Mouse (Mus musculus): Measurements from ENCODE around the gene B4gat1. TPM values are rescaled to one million over a fixed set of nuclear protein-coding genes. Genes with fewer than 3 reads are reported as not detected.

The B4gat1 gene
- polyA plus RNA-seq, 1 experiment from 2014 or later: 50.0 TPM

DNA sequence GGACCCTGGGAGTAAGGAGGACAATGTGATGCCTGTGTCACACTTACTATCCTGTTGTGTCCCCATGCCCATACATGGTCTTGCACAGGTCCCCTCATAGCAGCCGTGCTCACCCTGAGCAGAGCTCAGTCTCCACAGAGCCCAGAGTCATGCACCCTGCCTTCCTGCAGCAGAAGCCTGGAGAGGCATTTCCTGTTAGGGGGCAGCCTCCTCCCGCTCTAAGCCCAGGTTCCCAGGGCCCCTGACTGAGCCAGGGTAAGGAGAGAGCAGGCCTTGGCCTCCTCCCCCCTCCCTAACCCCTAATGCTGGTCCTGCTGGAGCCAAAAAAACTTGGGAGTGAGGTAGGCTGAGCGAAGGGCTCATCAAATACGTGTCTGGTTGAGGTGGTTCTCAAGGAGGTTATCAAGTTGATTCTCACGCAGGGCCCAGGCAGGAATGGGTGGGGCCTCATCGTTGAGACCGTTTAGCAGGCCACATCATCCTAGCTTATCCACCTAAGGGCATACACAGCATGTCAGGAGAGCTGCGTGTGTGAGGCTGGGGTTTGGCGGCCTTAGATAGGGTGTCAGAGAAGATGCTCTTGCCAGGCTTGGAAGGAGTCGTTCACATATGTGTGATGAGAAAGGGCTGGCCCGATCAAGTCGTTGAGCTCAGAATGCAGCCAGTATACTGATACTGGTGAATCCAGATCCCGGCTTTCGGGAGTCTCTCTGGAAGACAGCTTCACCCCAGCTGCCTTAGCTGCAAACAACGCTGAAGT, 28.6 kb downstream of the B4gat1 start:
- 9% methylated on average over 15 of the region's 15 CpGs for WGBS
- H3K27me3 ChIP-seq (replicated peaks): peaks cover 48% of the 10 kb centered on the region
- no peak for ATAC-seq (ENCODE audit: low FRiP score, low read depth)
- no peaks in the 10 kb centered on the region for H3K36me3 ChIP-seq
- no peaks in the 10 kb centered on the region for H3K9me3 ChIP-seq
- peak overlapping the region; percentile 45 for H3K4me3 ChIP-seq
- H3K27ac ChIP-seq: no peak overlapping the region
- peaks cover 52% of the 10 kb centered on the region for H3K4me1 ChIP-seq
- H3K9ac ChIP-seq: peak overlapping the region; percentile 77
- peak overlapping the region; percentile 86 for H3K4me2 ChIP-seq (replicated peaks)

DNA sequence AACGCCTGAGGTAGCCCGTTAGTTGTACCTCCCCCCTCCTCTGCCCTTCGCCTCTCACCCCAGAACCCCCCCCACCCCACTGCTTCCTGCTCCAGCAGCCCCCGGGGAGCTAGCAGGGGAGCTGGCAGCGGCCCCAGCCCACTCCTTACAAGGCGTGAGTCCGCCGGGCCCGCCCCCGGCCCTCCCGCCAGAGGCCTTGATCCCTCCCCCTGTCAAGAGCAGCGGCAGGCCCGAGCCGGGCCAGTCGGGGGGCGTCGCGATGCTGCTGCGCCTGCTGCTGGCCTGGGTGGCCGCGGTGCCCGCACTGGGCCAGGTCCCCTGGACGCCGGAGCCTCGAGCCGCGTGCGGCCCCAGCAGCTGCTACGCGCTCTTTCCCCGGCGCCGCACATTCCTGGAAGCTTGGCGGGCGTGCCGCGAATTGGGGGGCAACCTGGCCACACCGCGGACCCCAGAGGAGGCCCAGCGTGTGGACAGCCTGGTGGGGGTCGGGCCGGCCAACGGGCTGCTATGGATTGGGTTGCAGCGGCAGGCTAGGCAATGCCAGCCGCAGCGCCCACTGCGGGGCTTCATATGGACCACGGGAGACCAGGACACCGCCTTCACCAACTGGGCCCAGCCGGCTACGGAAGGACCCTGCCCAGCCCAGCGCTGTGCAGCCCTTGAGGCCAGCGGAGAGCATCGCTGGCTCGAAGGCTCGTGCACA, 29.4 kb downstream of the B4gat1 start, which contains the start of gene Cd248:
TSS of gene Cd248 (plus strand) at position 212 of the 703 bp plus-strand sequence.
- under 1% methylated on average over 55 of the region's 56 CpGs for WGBS
- ATAC-seq (ENCODE audit: low FRiP score, low read depth): no peak
- H3K27ac ChIP-seq: no peak within 1 kb of the TSS
- H3K27me3 ChIP-seq (replicated peaks): peaks cover 48% of the 10 kb centered on the region
- peak within 1 kb of the TSS; percentile 45 for H3K4me3 ChIP-seq
- peaks cover 57% of the 10 kb centered on the region for H3K4me1 ChIP-seq
- H3K4me2 ChIP-seq (replicated peaks): peak within 1 kb of the TSS; percentile 86
- no peaks in the 10 kb centered on the region for H3K9me3 ChIP-seq
- no peaks in the 10 kb centered on the region for H3K36me3 ChIP-seq
- H3K9ac ChIP-seq: peak within 1 kb of the TSS; percentile 77

DNA sequence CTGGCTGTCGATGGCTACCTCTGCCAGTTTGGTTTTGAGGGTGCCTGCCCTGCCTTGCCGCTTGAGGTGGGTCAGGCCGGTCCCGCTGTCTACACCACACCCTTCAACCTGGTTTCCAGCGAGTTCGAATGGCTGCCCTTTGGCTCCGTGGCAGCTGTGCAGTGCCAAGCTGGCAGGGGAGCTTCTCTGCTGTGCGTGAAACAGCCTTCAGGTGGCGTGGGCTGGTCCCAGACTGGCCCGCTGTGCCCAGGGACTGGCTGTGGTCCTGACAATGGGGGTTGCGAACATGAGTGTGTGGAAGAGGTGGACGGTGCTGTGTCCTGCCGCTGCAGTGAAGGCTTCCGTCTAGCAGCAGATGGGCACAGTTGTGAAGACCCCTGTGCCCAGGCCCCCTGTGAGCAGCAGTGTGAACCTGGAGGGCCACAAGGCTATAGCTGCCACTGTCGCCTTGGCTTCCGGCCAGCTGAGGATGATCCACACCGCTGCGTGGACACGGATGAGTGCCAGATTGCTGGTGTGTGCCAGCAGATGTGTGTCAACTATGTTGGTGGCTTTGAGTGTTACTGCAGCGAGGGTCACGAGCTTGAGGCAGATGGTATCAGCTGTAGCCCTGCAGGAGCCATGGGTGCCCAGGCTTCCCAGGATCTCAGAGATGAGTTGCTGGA, 30.1 kb downstream of the B4gat1 start:
- no peaks in the 10 kb centered on the region for H3K36me3 ChIP-seq
- peak overlapping the region; percentile 77 for H3K9ac ChIP-seq
- H3K4me1 ChIP-seq: peaks cover 57% of the 10 kb centered on the region
- 35% methylated on average over 21 of the region's 21 CpGs for WGBS
- H3K9me3 ChIP-seq: no peaks in the 10 kb centered on the region
- peaks cover 49% of the 10 kb centered on the region for H3K27me3 ChIP-seq (replicated peaks)
- no peak overlapping the region for H3K27ac ChIP-seq
- H3K4me2 ChIP-seq (replicated peaks): peak overlapping the region; percentile 86
- peak overlapping the region; percentile 45 for H3K4me3 ChIP-seq
- no peak for ATAC-seq (ENCODE audit: low FRiP score, low read depth)

DNA sequence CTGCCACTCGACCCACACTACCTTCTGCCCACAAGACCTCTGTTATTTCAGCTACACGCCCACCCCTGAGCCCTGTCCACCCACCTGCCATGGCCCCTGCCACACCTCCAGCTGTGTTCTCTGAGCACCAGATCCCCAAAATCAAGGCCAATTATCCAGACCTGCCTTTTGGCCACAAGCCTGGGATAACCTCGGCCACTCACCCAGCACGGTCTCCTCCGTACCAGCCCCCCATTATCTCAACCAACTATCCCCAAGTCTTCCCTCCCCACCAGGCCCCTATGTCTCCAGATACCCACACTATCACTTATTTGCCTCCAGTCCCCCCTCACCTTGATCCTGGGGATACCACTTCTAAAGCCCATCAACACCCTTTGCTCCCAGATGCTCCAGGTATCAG, 30.9 kb downstream of the B4gat1 start:
- peak overlapping the region; percentile 86 for H3K4me2 ChIP-seq (replicated peaks)

DNA sequence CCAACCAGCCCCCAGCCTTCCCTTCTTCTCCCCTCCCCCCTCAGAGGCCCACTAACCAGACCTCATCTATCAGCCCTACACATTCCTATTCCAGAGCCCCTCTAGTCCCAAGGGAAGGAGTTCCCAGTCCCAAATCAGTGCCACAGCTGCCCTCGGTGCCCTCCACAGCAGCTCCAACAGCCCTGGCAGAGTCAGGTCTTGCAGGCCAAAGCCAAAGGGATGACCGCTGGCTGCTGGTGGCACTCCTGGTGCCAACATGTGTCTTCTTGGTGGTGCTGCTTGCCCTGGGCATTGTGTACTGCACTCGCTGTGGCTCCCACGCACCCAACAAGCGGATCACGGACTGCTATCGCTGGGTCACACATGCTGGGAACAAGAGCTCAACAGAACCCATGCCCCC, 31.4 kb downstream of the B4gat1 start:
- peaks cover 55% of the 10 kb centered on the region for H3K4me1 ChIP-seq
- 81% methylated on average over 7 of the region's 7 CpGs for WGBS
- H3K4me3 ChIP-seq: peak overlapping the region; percentile 9; the same call in 1 of the 2 replicates
- H3K9me3 ChIP-seq: no peaks in the 10 kb centered on the region
- no peaks in the 10 kb centered on the region for H3K36me3 ChIP-seq
- H3K27me3 ChIP-seq (replicated peaks): peaks cover 57% of the 10 kb centered on the region
- no peak for ATAC-seq (ENCODE audit: low FRiP score, low read depth)
- peak overlapping the region; percentile 86 for H3K4me2 ChIP-seq (replicated peaks)
- H3K27ac ChIP-seq: no peak overlapping the region
- H3K9ac ChIP-seq: 0 out of 2 replicates have a peak overlapping the region, but pooled peaks have one; percentile 13

More for the DNA sequence above, 30.9 kb downstream of the B4gat1 start:
- no peaks in the 10 kb centered on the region for H3K36me3 ChIP-seq
- H3K4me3 ChIP-seq: no peak overlapping the region
- ATAC-seq (ENCODE audit: low FRiP score, low read depth): no peak
- no peaks in the 10 kb centered on the region for H3K9me3 ChIP-seq
- no peak overlapping the region for H3K27ac ChIP-seq
- peaks cover 55% of the 10 kb centered on the region for H3K27me3 ChIP-seq (replicated peaks)
- H3K4me1 ChIP-seq: peaks cover 57% of the 10 kb centered on the region
- WGBS: 87% methylated on average over 5 of the region's 5 CpGs
- no peak overlapping the region for H3K9ac ChIP-seq

DNA sequence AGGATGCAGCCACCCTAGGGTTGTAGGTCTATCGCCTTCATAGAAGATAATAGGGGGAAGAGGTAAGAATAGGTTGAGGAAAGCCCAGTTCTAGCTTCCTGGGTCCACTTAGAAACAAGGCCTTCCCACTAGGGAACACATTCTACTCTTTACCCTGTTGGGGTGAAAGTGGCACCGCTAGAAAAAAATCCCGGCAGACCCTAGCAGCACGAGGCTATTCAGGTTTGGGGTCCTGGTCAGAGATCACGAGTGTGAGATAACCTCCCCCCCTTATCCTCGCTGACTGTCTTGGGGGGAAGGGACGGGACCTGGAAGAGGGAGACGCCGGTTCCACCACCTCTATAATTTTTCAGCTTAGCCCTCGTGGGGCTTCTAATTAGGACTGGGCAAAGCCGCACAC, 32.5 kb downstream of the B4gat1 start:
- H3K4me1 ChIP-seq: peaks cover 50% of the 10 kb centered on the region
- peaks cover 52% of the 10 kb centered on the region for H3K27me3 ChIP-seq (replicated peaks)

DNA sequence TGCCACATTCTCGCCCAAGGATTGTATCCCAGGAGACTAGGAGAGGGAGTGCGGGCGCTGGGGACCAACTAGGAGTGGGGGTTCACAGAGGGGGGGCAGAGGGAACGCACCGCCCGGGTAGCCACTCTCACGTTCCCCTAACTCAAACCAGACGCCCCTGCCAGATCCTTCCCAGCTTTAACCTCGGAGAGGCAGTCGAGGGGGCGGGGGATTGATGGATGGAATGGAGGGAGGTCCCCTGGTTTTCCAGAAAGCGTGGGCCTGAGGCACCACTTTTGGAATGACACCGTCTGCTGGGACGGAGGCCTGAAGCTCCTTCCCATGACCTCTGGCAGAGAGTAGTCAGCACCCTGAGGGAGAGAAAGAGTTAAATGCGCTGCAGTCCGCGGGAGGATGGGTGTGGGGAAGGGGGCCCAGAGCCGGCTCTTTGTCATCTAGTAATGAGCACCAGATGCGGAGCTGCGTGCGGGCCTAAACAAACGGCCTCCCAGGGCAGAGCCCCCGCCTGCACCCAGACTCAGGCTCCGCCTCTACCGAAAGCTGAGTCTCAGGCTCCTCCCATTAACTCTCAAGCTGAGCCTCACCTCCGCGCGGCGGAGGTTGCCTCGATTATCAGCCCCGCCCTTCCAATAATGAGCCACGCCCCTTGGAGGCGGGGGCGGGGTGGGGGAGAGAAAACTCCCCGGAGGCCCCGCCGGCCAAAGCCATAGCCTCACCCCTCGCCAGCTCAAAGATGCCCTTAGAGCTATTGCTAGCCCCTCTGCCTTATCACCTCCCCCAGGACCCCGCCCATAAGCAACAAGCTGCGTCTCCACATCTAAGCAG, 33.1 kb downstream of the B4gat1 start:
- no peaks in the 10 kb centered on the region for H3K36me3 ChIP-seq
- peak; percentile 75 for ATAC-seq (ENCODE audit: low FRiP score, low read depth)
- H3K4me2 ChIP-seq (replicated peaks): peak overlapping the region; percentile 86
- peak overlapping the region; percentile 39; the same call in 1 of the 2 replicates for H3K27ac ChIP-seq
- H3K4me1 ChIP-seq: peaks cover 50% of the 10 kb centered on the region
- WGBS: under 1% methylated on average over 40 of the region's 40 CpGs
- peak overlapping the region; percentile 35 for H3K4me3 ChIP-seq
- peaks cover 48% of the 10 kb centered on the region for H3K27me3 ChIP-seq (replicated peaks)
- H3K9ac ChIP-seq: peak overlapping the region; percentile 41; the same call in 1 of the 2 replicates
- no peaks in the 10 kb centered on the region for H3K9me3 ChIP-seq

More for the DNA sequence above, 32.5 kb downstream of the B4gat1 start:
- ATAC-seq (ENCODE audit: low FRiP score, low read depth): no peak
- H3K36me3 ChIP-seq: no peaks in the 10 kb centered on the region
- H3K9me3 ChIP-seq: no peaks in the 10 kb centered on the region
- peak overlapping the region; percentile 39; the same call in 1 of the 2 replicates for H3K27ac ChIP-seq
- peak overlapping the region; percentile 86 for H3K4me2 ChIP-seq (replicated peaks)
- WGBS: 10% methylated on average over 11 of the region's 11 CpGs
- H3K4me3 ChIP-seq: peak overlapping the region; percentile 35
- 0 out of 2 replicates have a peak overlapping the region, but pooled peaks have one; percentile 41 for H3K9ac ChIP-seq

DNA sequence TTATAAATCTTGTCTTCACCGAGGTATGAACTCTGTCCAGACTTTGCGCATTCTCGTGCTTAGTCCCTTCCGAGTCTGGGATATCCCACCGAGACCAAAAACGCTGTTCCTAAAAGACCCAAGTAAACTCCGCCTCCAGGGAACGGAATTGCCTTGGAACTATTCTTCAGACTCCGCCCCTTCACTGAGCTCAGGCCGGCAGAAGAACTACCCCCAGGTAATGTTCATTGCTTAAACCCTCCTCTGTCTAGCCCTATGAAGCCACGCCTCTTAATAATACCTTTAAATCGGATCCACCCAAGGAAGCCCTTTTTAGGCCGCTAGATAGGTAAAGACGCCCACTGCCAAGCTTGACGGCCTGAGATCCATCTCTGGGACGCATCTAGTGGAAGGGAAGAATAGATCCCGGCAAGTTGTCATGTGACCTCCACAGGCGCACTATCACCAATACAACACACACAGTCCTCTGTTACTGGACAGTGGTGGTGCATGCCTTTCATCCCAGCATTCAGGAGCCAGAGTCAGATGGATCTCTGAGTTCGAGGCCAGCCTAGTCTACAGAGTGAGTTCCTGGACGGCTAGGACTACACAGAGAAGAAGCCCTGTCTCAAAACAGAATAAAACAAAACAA, 33.9 kb downstream of the B4gat1 start:
- Histone ChIP-seq H3K4me2 (replicated peaks) (peak overlapping the region; percentile 86), H3K36me3 (no peaks in the 10 kb centered on the region), H3K27me3 (replicated peaks) (peaks cover 41% of the 10 kb centered on the region), H3K4me3 (peak overlapping the region; percentile 35), H3K9me3 (no peaks in the 10 kb centered on the region), H3K27ac (no peak overlapping the region), H3K9ac (0 out of 2 replicates have a peak overlapping the region, but pooled peaks have one; percentile 41), H3K4me1 (peaks cover 43% of the 10 kb centered on the region)
- 2% methylated on average over 20 of the region's 20 CpGs for WGBS
- peak; percentile 22; the same call in 1 of the 2 replicates for ATAC-seq (ENCODE audit: low FRiP score, low read depth)

DNA sequence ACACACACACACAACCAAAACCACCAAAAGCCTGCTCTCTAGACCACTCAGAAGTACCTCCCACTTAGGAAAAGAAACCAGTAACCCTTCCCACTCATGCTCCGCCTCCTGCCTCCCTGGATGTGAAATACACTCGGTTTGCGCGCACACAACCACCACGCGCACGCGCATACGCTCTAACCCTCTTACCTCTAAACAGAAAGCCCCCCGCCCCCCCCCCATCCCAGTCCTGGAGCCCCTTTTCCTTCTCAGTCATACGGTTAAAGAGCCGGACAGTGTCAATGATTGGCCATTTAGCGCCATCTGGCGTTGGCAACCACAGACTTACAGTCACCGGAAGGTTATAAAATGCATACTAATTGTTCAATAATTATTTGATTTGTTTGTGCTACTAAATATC, 34.4 kb downstream of the B4gat1 start:
- H3K4me3 ChIP-seq: peak overlapping the region; percentile 35; the same call in 1 of the 2 replicates
- 2% methylated on average over 15 of the region's 15 CpGs for WGBS
- no peaks in the 10 kb centered on the region for H3K9me3 ChIP-seq
- H3K27ac ChIP-seq: no peak overlapping the region
- peaks cover 36% of the 10 kb centered on the region for H3K27me3 ChIP-seq (replicated peaks)
- peak overlapping the region; percentile 86 for H3K4me2 ChIP-seq (replicated peaks)
- no peak for ATAC-seq (ENCODE audit: low FRiP score, low read depth)
- no peak overlapping the region for H3K9ac ChIP-seq
- peaks cover 37% of the 10 kb centered on the region for H3K4me1 ChIP-seq
- H3K36me3 ChIP-seq: no peaks in the 10 kb centered on the region

DNA sequence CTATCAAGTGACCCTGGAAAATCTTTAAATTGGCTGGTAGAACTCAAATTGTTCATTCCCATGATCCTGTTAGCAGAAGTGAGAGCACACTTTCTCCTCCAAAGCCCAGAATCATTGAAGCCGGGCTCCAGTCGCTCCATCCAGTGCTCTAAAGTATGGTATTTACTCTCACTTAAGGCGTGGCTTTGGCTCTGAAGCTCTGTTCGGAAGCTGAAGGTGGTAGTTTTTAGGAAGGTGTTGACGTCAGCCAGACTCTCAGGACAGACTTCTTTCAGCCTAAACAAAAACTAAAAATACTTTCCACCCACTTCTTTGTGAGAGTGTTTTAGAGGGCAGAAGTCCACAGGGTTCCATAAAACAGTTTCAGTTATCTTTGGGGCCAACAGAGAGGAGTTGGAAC, 34.9 kb downstream of the B4gat1 start:
- no peaks in the 10 kb centered on the region for H3K9me3 ChIP-seq
- ATAC-seq (ENCODE audit: low FRiP score, low read depth): no peak
- WGBS: 43% methylated on average over 5 of the region's 5 CpGs
- no peaks in the 10 kb centered on the region for H3K36me3 ChIP-seq
- no peak overlapping the region for H3K4me3 ChIP-seq
- H3K27me3 ChIP-seq (replicated peaks): peaks cover 33% of the 10 kb centered on the region
- H3K27ac ChIP-seq: no peak overlapping the region
- no peak overlapping the region for H3K4me2 ChIP-seq (replicated peaks)
- no peak overlapping the region for H3K9ac ChIP-seq
- peaks cover 32% of the 10 kb centered on the region for H3K4me1 ChIP-seq

DNA sequence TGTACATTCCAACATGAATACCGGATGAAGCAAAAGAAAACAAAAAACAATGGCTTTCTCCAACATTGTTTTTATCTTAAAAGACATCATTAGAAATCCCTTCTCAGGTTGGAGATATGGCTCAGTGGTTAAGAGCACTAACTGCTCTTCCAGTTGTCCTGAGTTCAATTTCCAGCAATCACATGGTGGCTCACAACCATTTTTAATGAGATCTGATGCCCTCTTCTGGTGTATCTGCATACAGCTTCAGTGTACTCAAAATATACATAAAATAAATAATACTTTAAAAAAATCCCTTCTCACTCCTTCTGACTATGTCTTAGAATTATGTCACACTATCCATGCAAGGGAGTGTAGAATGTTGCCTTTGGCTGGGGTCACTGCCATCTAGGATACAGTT, 40.7 kb downstream of the B4gat1 start:
- H3K36me3 ChIP-seq: no peaks in the 10 kb centered on the region
- H3K4me2 ChIP-seq (replicated peaks): no peak overlapping the region
- peaks cover 52% of the 10 kb centered on the region for H3K27me3 ChIP-seq (replicated peaks)
- no peaks in the 10 kb centered on the region for H3K4me1 ChIP-seq
- no peak overlapping the region for H3K4me3 ChIP-seq
- no peak overlapping the region for H3K9ac ChIP-seq
- no peak for ATAC-seq (ENCODE audit: low FRiP score, low read depth)
- no peaks in the 10 kb centered on the region for H3K9me3 ChIP-seq
- 95% methylated on average over 1 of the region's 1 CpGs for WGBS
- H3K27ac ChIP-seq: no peak overlapping the region

All from neural tube, embryonic 12.5 days (tissue).